Mouse (Mus musculus) hindbrain, embryonic 16.5 days (tissue): ENCODE measurements around the gene Smim7. TPM values are rescaled to one million over a fixed set of nuclear protein-coding genes. Genes with fewer than 3 reads are reported as not detected.

ENCODE experiments used
- ATAC-seq: fragments of 200-750 bp; cut with Nextera tagmentation; 2 replicates; pipeline ENCODE4 v1.8.0; 2017; ENCODE audit warnings: moderate TSS enrichment, moderate library complexity
- H3K27ac ChIP-seq: fragments of 300-500 bp; sonication (generic); 2 replicates; pipeline ENCODE4 v1.5.1; 2014; ENCODE audit warnings: low read depth, mild to moderate bottlenecking, control low read depth, low read length, moderate library complexity
- H3K27me3 ChIP-seq: fragments of 300-500 bp; sonication (generic); replicated peaks from 2 replicates; pipeline ENCODE4 v1.6.1; 2014; ENCODE audit warnings: low read length; ENCODE audit not compliant: control insufficient read depth, insufficient read depth
- H3K36me3 ChIP-seq: fragments of 300-500 bp; sonication (generic); 2 replicates; pipeline ENCODE4 v1.6.1; 2014; ENCODE audit warnings: mild to moderate bottlenecking, low read length, moderate library complexity, mixed read lengths; ENCODE audit not compliant: control insufficient read depth, insufficient read depth
- H3K4me1 ChIP-seq: fragments of 300-500 bp; sonication (generic); 2 replicates; pipeline ENCODE4 v1.6.1; 2014; ENCODE audit warnings: low read depth, low read length; ENCODE audit not compliant: control insufficient read depth, insufficient read depth
- H3K4me2 ChIP-seq: fragments of 300-500 bp; sonication (generic); 2 replicates; pipeline ENCODE4 v1.6.1; 2014; ENCODE audit warnings: mild to moderate bottlenecking, low read length, control low read depth, moderate library complexity
- H3K4me3 ChIP-seq: fragments of 300-500 bp; sonication (generic); 2 replicates; pipeline ENCODE4 v1.5.1; 2014; ENCODE audit warnings: mild to moderate bottlenecking, low read length, control low read depth, moderate library complexity
- H3K9ac ChIP-seq: fragments of 300-500 bp; sonication (generic); 2 replicates; pipeline ENCODE4 v1.6.1; 2014; ENCODE audit warnings: low read depth, mild to moderate bottlenecking, control low read depth, low read length, moderate library complexity
- H3K9me3 ChIP-seq: fragments of 300-500 bp; sonication (generic); 2 replicates; pipeline ENCODE4 v1.6.1; 2014; ENCODE audit warnings: mild to moderate bottlenecking, low read length, moderate library complexity; ENCODE audit not compliant: control insufficient read depth
- WGBS: fragments of 180-500 bp; shearing (Covaris S2); extraction: QIAGEN DNeasy Blood & Tissue Kit; methylation state at CpG from one replicate; pipeline ENCODE4 v1.1.7; 2014; 5-methylcytosine and 5-hydroxymethylcytosine counted together
- polyA plus RNA-seq: library from polyadenylated mRNA; unstranded; fragments of >200 nt; fragmentation: Nextera tagmentation; extraction: Ambion mirVana; gene quantifications from 2 replicates; pipeline ENCODE4 v1.2.1, GENCODE M21; 2015

Gene Smim7
- polyA plus RNA-seq, 1 experiment from 2014 or later: 127 TPM

DNA sequence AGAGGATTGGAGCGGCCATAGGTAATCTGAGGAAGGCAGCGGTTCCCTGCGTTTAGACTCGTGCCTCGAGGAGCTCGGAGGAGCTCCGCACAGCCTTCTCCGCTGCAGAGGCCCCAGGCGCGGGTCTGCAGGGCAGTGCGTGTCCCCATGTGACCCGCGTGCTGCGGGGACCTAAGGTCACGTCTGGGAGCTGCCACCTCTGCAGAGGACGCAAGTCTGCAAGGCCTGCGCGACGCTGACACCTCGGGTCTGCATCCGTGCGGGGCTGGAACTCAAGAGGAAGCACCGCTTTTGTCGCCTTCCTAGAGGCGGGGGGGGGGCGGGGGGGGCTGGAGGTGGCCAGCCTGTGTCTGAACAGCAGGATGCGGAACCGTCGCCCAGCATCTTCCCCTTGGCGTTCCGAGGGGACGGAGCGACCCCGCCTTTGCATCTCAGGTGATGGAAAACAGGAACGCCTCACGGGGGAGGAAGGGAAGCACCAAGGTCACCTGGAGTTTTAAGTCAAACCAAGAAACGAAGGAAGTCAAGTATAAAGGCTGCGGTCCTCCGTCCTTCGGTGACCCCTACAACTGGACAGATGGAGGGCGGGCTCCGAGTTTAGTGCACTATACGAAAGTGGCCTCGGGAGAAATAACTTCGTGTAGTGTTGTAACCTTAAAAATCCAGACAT, 22.1 kb downstream of the Smim7 start:
- H3K4me2 ChIP-seq: peak overlapping the region; percentile 61
- H3K27me3 ChIP-seq: no peaks in the 10 kb centered on the region
- H3K4me3 ChIP-seq: peak overlapping the region; percentile 97
- H3K27ac ChIP-seq: peak overlapping the region; percentile 92
- no peak for ATAC-seq
- H3K4me1 ChIP-seq: peaks cover 30% of the 10 kb centered on the region
- under 1% methylated on average over 40 of the region's 45 CpGs for WGBS
- H3K9me3 ChIP-seq: no peaks in the 10 kb centered on the region
- peaks cover 1% of the 10 kb centered on the region; the same call in 1 of the 2 replicates for H3K36me3 ChIP-seq
- H3K9ac ChIP-seq: peak overlapping the region; percentile 94

GRCm38 (mm10) chr8:72547802-72548643, 22.9 kb downstream of the Smim7 start, which contains the start of gene Med26:
Med26 (minus strand) TSS chr8:72548270.
- Histone ChIP-seq H3K9me3 (no peaks in the 10 kb centered on the region), H3K4me2 (peak within 1 kb of the TSS; percentile 94), H3K27me3 (no peaks in the 10 kb centered on the region), H3K4me3 (peak within 1 kb of the TSS; percentile 97), H3K4me1 (peaks cover 30% of the 10 kb centered on the region), H3K36me3 (peaks cover 4% of the 10 kb centered on the region; the same call in 1 of the 2 replicates), H3K9ac (peak within 1 kb of the TSS; percentile 94), H3K27ac (peak within 1 kb of the TSS; percentile 92)
- WGBS: under 1% methylated on average over 85 of the region's 92 CpGs
- ATAC-seq: peak; percentile 95

GRCm38 (mm10) chr8:72547122-72547801, 23.6 kb downstream of the Smim7 start:
- peak overlapping the region; percentile 94 for H3K4me2 ChIP-seq
- peaks cover 4% of the 10 kb centered on the region; the same call in 1 of the 2 replicates for H3K36me3 ChIP-seq
- peak overlapping the region; percentile 92 for H3K27ac ChIP-seq
- H3K9me3 ChIP-seq: no peaks in the 10 kb centered on the region
- WGBS: 2% methylated on average over 24 of the region's 27 CpGs
- peak overlapping the region; percentile 97 for H3K4me3 ChIP-seq
- no peaks in the 10 kb centered on the region for H3K27me3 ChIP-seq
- peaks cover 30% of the 10 kb centered on the region for H3K4me1 ChIP-seq
- H3K9ac ChIP-seq: peak overlapping the region; percentile 94
- peak; percentile 5 for ATAC-seq

DNA sequence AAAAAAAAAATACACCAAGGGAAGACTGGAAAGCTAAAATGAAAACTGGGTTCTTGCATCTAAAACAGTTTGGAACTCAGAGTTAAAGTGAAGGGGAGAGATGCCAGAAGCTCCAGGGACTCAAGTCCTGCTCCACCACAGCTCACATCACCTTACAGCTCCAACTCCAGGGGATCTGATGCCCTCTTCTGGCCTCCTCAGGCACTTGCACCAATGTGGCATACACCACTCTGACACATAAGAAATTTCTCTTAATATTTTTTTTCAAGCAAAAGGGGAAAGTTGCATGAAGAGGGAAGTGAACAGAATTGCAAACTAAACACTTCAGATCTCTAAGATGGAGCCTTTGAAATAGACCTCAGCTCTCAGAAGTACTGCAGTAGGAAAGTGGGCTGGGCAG, 31.7 kb downstream of the Smim7 start:
- Histone ChIP-seq H3K9me3 (no peaks in the 10 kb centered on the region), H3K27ac (no peak overlapping the region), H3K9ac (no peak overlapping the region), H3K27me3 (no peaks in the 10 kb centered on the region), H3K36me3 (peaks cover 4% of the 10 kb centered on the region; the same call in 1 of the 2 replicates), H3K4me1 (no peaks in the 10 kb centered on the region), H3K4me2 (no peak overlapping the region), H3K4me3 (no peak overlapping the region)
- no peak for ATAC-seq

DNA sequence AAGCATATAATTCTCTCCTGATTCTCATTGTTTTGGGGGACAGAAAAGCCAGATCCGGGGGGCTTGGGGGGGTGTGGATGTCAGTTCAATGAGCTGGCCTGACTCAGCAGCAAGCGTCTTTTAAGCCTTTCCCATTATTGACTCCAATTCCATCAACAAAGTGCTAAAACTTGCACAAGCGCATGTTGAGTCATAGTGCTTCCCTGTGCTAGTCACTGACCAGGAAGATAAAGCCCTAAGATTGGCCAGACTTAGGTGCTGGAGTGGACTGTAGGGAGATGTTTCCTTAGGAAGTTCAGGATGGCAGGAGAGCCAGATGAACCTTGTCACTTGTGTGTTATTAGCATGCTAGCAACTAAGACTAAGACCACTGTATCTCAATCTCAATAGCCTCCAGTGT, 36.0 kb downstream of the Smim7 start:
- WGBS: 94% methylated on average over 3 of the region's 3 CpGs
- Histone ChIP-seq H3K27me3 (no peaks in the 10 kb centered on the region), H3K4me3 (no peak overlapping the region), H3K9me3 (no peaks in the 10 kb centered on the region), H3K4me1 (no peaks in the 10 kb centered on the region), H3K9ac (no peak overlapping the region), H3K36me3 (no peaks in the 10 kb centered on the region), H3K27ac (no peak overlapping the region), H3K4me2 (no peak overlapping the region)
- no peak for ATAC-seq

- no peaks in the 10 kb centered on the region for H3K36me3 ChIP-seq
- ATAC-seq: no peak
- no peak overlapping the region for H3K9ac ChIP-seq
- H3K4me2 ChIP-seq: no peak overlapping the region
- H3K27ac ChIP-seq: no peak overlapping the region
- H3K4me1 ChIP-seq: no peaks in the 10 kb centered on the region
- WGBS: 100% methylated on average over 1 of the region's 1 CpGs
- no peak overlapping the region for H3K4me3 ChIP-seq
- H3K27me3 ChIP-seq: no peaks in the 10 kb centered on the region
- H3K9me3 ChIP-seq: no peaks in the 10 kb centered on the region
Measured at GRCm38 (mm10) chr8:72532103-72532502, 38.8 kb downstream of the Smim7 start.

GRCm38 (mm10) chr8:72521888-72522287, 49.0 kb downstream of the Smim7 start:
- Histone ChIP-seq H3K4me1 (no peaks in the 10 kb centered on the region; the same call in 1 of the 2 replicates), H3K27ac (no peak overlapping the region), H3K9ac (no peak overlapping the region), H3K27me3 (no peaks in the 10 kb centered on the region), H3K9me3 (no peaks in the 10 kb centered on the region), H3K4me2 (no peak overlapping the region), H3K4me3 (no peak overlapping the region), H3K36me3 (no peaks in the 10 kb centered on the region)
- ATAC-seq: no peak

DNA sequence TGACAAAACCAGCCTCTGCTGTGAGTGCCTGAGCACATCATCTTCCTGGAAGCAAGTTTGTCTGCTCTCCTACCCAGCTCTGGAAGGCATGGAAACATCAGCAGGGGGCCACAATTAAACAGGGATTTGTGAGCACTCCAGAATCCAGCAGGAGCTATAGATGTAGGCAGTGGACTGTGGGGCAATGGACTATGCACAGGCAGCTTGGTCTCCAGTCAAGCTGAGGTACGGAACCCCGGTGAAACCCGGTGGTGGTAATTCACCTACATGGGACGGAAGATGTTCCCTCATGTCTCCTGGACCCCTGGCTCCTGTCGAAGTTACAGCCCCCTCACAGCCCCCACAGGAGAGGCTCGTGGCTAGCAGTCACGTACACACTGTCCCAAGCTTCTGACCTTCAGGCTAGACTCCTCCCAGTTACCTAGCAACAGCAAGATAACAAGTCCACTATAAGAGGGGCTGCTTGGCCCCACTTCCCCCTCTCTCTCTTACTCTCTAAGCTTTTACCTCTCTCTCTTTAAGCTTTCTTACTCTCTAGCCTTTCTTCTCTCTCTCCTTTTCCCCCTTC, 53.4 kb downstream of the Smim7 start:
- no peak overlapping the region for H3K9ac ChIP-seq
- no peaks in the 10 kb centered on the region for H3K9me3 ChIP-seq
- no peak overlapping the region for H3K27ac ChIP-seq
- H3K36me3 ChIP-seq: no peaks in the 10 kb centered on the region
- no peak for ATAC-seq
- H3K4me2 ChIP-seq: no peak overlapping the region
- H3K4me1 ChIP-seq: no peaks in the 10 kb centered on the region; the same call in 1 of the 2 replicates
- WGBS: 77% methylated on average over 7 of the region's 7 CpGs
- no peak overlapping the region for H3K4me3 ChIP-seq
- no peaks in the 10 kb centered on the region for H3K27me3 ChIP-seq
